Mouse (Mus musculus) retina, postnatal 7 days (tissue): ENCODE data around the gene Vps8.
A peak's percentile ranks its signal among the peaks of the same experiment; 100 is the strongest.
"Not testable (repeated sequence)": the region's sequence is repeated elsewhere in the genome, so short reads cannot be mapped to it uniquely, and the experiment has no call there.

Source experiments
- DNase-seq: peaks from one replicate; pipeline ENCODE4 v3.0.0-alpha.2; 2012; ENCODE audit warnings: low read depth, low spot score

Gene Vps8

GRCm38 (mm10) chr16:21664633-21665363 is 241.9 kb downstream of the Vps8 start:
- DNase-seq: peak; percentile 53

DNA sequence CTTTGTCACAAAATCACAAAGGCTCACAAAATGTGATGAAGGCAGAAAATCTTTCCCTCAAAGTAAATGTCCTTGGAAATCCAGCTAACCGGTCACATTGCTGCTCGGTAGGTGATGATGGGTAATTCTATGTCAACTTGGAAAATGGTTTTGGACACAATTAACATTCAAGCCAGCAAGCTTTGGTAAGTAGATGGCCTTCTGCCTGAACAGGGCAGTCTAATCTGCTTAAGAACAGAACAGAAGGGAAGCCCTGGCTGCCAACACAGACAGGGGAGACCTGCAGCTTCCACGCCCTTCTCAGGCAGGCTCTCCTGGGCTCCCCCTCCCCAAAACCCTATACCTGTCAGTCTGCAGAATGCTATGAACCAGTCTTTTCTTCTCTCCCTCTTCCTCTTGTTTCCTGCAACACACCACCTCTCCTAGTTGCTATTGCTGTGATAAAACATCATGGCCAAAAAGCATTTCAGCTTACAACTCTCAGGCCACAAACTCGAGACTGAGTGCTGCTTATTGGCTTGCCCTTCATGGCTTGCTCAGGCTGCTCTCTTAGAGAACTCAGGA is 242.6 kb downstream of the Vps8 start:
- peak; percentile 28 for DNase-seq

DNA sequence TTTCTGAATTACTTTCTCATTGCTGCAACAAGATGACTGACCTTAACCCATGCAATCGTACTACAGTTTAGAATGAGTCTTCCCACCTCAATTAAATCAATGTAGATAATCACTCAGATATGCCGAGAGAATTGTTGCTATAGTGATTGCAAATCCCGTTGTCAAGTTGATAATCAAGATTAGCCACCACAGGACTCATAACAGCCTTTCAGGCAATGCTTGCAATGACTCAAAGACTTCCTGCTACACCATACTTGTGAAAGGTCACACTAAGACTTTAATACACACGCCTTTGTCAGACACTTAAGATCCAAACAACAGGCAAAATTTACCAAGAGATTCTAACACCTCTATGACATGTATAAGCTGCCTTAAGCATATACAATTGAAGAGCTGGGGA is 249.0 kb downstream of the Vps8 start:
- DNase-seq: no peak

- DNase-seq: not testable (repeated sequence)
These were observed 250.1 kb downstream of the Vps8 start for GRCm38 (mm10) chr16:21673046-21673445.

- DNase-seq: not testable (repeated sequence)
These were observed 250.7 kb downstream of the Vps8 start for GRCm38 (mm10) chr16:21673651-21674050.

DNA sequence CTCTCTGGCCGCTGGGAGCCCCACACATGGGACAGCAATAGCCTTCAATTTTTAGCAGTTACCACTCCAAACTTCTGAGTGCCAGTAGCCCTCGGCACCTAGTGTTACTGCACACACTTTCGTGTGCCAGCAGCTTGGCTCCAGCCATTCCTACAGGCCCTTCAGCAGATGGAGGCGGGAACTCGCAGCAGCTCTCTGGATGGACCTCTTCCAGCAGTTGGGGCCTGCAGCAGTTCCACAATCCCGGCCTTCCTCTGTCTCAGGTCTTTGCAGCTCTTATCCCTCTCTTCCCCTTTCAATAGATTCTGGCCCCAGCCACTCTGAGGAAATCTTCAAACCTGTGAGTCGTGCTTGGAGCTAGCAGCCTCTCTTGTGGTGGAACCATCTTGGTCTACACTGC is 253.9 kb downstream of the Vps8 start:
- no peak for DNase-seq

DNA sequence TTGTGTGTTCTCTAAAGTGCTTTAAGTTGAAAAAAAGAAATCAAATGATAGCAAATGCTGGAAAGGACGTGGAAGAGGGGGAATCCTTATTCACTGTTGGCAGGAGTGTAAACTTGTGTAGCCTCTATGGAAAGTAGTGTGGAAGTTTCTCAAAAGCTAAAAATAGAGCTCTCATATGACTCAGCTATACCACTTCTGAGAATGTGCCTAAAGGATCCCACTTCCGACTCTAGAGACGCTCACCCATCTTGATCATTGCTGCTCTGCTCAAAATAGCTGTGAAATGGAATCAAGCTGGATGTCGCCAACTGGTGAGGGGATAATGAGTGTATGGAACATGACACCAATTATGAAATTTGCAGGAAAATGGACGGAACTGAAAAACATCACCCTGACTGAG is 264.5 kb downstream of the Vps8 start:
- no peak for DNase-seq

DNA sequence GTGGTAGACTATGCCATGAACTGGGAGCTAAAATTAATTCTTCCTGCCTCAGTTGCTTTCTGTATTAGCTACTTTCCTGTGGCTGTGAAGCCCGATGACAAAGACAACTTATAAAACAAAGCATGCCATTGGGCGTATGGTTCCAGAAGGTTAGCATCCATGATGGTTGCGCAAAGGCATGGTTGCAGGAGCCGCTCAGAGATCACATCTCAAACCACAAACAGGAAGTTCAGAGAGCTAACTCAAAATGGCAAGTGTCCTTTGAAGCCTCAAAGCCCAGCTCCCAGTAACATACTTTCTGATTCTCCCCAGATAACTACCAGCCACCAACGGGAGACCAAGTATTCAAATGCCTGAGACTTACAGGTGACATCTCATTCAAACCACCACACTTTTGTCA is 266.2 kb downstream of the Vps8 start:
- no peak for DNase-seq

- DNase-seq: no peak
These were observed 267.4 kb downstream of the Vps8 start for GRCm38 (mm10) chr16:21690216-21690755.

DNA sequence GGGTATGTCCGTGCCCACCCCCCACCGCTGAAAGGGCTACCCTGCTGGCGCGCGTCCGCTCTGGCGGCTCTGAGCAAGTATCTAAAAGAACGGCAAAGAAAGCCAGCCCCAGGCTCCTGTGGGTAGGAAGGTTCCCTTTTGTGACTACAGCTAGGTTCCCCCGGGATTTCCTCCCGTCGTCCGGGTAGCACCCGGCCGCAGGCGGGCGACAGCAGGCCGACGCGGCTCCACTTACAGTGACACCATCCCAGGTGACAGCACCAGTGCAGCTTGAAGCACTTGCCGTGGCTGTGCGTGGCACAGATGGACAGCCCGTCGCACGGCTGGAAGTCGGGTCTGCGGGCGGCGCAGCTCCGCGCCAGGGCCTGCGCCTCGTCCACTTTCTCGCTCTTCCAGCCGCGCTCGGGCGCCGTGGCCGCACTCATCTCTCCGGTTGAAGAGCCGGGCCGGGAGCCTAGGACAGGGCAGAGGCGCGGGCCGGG is 271.1 kb downstream of the Vps8 start:
- DNase-seq: peak; percentile 17
